Mouse (Mus musculus) monocyte, adult 5-6 weeks (primary cell): ENCODE measurements at regions not wholly inside any gene's neighbourhood (a gene's known extent, or its start where the extent isn't known, plus 50 kb on each side); places are given as distances from the start of the nearest gene placed in this dataset.
"Not testable (repeated sequence)": the region's sequence is repeated elsewhere in the genome, so short reads cannot be mapped to it uniquely, and the experiment has no call there.

Source experiments
- ATAC-seq: fragments of 153-309, 156-312 bp; replicated peaks from 2 replicates; pipeline ENCODE4 v1.8.0; 2017; ENCODE audit warnings: mild to moderate bottlenecking; ENCODE audit not compliant: low TSS enrichment, insufficient number of reproducible peaks, severe bottlenecking, poor library complexity, low FRiP score

DNA sequence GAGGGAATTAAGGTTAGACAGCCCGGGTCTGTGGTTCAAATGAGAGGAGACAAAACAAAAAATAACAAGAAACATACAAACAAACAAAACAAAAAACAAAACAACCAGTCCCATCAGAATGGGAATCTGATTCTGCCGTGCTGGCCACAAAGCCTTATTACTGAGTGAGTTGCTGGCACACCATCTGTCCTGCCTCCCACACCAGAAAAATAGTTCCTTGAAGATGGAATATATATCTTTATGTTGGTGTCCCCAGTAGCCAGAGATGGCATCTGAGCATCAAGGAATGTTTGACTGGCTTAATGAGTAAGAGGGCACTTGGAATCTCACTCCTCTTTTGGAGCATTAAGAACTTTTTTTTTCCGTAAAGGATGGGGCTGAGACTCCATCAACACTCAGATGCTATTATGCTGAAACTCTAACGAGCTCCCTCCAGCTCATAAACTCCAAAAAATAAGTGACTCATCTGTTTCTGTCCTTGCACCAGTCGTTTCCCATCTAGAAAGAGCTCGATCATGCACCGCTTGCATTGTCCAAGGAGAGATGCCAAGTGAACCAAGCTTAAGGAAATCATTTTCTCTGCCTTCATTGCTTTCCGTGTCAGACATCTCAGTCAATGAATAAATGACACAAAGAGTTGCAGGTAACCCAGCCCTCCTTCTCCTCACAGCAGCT lies 329.0 kb upstream of the Kdm8 start:
- ATAC-seq = no peak

GRCm38 (mm10) chr7:125117173-125117572 lies 327.3 kb upstream of the Kdm8 start:
- ATAC-seq = no peak

GRCm38 (mm10) chr7:125129187-125129586 lies 315.3 kb upstream of the Kdm8 start:
- no peak for ATAC-seq

GRCm38 (mm10) chr7:125131968-125132367 lies 312.5 kb upstream of the Kdm8 start:
- ATAC-seq = no peak

GRCm38 (mm10) chr7:125138607-125139006 lies 305.9 kb upstream of the Kdm8 start:
- ATAC-seq = no peak

GRCm38 (mm10) chr7:125139196-125139595 lies 305.3 kb upstream of the Kdm8 start:
- no peak for ATAC-seq

DNA sequence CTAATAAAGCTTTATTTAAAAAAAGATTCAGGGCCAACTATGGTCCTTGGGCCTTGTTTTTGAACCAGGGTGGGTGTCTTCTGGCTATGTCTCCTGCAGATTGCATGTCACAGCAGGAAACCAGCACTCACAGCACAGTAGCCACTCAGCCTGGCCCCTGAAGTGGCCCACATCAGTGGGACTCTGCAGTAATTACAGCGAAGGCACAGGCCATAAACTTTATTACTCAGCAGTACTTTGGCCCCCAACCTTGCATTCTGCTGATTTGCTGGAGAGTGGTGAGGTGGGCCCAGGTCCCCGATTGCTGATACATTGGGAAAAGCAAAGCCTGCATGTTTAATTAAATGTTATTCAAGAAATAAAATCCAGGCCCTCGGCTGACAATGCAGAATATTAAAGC lies 303.6 kb upstream of the Kdm8 start:
- ATAC-seq = no peak

- ATAC-seq = no peak
Observed at GRCm38 (mm10) chr7:125141864-125142263, 302.6 kb upstream of the Kdm8 start.

DNA sequence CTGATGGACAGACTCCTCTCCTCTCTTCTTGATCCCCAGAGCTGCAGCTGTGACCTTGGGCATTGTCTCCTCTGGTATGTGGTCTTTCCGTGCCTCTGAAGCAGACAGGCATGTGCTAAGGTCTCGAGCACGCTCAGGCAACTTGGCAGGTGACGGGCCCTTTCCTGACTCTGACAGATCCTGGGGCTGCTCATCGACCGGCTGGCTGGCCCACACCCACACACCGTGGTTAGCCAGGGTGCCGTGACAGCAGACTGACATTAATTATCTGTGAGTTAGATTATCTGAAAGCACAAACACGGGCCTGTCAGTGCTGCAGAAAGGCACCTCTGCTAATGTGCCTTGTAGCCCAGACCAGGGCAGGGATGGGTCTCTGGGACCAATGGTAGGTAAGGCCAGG lies 298.5 kb upstream of the Kdm8 start:
- no peak for ATAC-seq

- no peak for ATAC-seq
Observed at GRCm38 (mm10) chr7:125149151-125149550, 295.3 kb upstream of the Kdm8 start.

GRCm38 (mm10) chr7:125149740-125150139 lies 294.7 kb upstream of the Kdm8 start:
- ATAC-seq = no peak

DNA sequence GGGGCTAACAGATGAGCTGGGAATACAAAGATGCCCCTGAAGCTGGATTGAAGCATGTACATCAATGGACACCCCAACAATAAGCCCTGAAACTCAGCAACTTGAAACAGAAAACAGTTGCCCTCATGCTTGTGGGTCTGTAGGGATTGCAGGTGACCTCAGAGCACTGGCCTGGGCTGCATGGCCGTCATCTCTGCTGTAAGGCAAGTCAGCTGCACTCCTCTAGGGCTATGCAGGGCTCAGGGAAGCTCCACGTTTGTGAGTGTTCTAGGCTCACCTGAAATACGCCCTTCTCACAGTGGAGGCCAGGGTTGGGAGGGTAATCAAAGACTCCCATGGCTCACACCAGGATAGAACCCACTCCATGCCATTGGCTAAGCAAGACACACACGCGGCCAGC lies 292.2 kb upstream of the Kdm8 start:
- no peak for ATAC-seq

- ATAC-seq = no peak
Observed at GRCm38 (mm10) chr7:125155291-125155690, 289.2 kb upstream of the Kdm8 start.

- ATAC-seq = no peak
Observed at GRCm38 (mm10) chr7:125166881-125167351, 277.6 kb upstream of the Kdm8 start.

DNA sequence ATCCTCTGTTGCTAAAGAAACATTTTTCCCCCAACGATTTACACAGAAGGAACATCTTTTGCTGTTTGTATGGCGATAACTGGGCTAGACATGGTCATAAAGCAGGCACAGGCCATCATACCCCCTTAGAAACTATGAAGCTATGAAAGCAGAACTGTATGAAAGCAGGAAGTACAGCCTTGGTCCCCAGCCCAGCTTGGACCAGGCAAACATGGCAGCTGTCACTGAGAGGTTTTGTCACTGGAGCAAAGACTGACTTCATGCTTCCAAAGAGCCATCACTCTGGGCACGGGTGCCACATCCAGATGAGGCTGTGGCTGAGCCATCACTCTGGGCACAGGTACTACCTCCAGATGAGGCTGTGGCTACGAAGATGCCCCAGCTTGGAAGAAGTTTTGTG lies 276.8 kb upstream of the Kdm8 start:
- ATAC-seq = no peak

DNA sequence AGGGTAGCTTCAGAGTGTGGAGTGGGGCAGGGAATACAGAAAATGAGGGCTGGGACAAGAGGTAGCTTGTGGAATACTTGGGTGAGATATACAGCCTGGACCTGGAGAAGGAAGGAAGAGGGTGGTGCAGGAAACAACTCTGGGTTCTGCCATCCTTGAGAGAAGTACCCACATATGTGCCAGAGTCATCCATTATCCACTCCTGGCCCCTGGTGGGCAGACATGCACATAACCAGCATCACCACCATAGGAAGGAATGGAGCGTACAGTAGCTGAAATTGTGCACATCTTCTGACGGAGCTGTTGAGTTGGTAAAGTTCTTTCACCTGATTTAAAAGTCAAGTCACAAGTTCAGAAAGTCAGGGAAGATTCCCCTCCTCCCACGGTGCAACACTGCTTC lies 262.9 kb upstream of the Kdm8 start:
- ATAC-seq = no peak

GRCm38 (mm10) chr7:125182266-125182665 lies 262.2 kb upstream of the Kdm8 start:
- ATAC-seq = no peak

- ATAC-seq = not testable (repeated sequence)
Observed at GRCm38 (mm10) chr7:125183011-125183410, 261.5 kb upstream of the Kdm8 start.

- no peak for ATAC-seq
Observed at GRCm38 (mm10) chr7:125185037-125185679, 259.3 kb upstream of the Kdm8 start.

DNA sequence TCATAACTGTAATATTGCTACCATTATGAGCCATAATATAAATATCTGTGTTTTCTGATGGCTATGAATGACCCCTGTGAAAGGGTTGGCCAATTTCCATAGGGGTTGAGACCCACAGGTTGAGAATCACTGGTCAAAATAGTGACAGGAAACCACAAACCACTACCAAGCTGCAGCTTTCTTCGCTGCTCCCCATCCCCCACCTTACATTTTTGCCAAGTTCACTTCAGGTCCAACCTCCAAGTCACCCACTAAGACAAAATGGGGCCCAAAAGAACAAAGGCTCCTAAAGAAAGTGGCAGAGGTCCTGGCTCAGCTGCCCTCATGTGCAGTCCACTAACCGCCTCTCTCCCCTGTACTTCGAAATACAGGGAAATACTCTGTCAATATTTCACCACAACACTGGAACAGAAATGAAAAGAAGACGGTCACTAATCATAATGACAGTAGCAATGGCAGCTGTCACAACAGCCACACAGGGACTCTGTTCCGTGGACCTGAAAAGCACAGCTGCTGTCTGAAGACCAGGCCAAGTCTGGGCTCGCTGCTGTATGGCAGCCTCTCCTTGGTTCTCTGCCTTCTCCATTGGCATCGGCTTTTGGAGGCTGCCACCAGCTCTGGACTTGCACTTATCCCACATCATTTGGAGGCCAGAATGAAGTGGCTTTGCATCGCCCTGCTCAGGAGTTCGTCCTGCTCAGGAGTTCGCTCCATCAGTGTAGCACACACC lies 257.3 kb upstream of the Kdm8 start:
- ATAC-seq = no peak
